Mouse (Mus musculus) 3T3-L1 (cell line): ENCODE measurements around the gene Enthd1.
"Not testable (repeated sequence)": the region's sequence is repeated elsewhere in the genome, so short reads cannot be mapped to it uniquely, and the experiment has no call there.

Experiments used
- DNase-seq: peaks from one replicate; pipeline ENCODE4 v3.0.0-alpha.2; 2015; ENCODE audit warnings: low read depth, low spot score

Enthd1 gene

GRCm38 (mm10) chr15:80565106-80565665, at the start of gene Enthd1:
Gene Enthd1 (minus strand): TSS chr15:80565156.
- DNase-seq: no peak

- DNase-seq: no peak
These were observed 48.9 kb upstream of the Enthd1 start for GRCm38 (mm10) chr15:80613904-80614303.

DNA sequence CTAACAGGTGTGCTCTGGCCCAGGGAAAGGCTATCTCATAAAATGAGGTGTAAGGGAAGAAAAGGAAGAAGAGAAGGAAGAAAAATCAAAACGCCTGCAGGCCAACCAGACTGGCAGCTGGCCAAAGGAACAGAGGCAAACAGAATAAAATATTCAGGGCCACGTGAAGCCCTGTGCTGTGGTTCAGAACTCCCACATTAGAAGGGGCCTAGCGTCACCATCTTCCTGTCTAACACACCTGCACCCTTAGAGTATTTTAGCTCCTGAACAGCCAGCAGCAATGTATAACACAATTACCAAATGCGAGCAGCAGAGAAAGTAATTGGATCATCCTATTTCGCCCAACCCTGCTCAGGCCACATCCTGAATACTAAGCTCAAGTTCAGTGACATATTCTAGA, 46.5 kb upstream of the Enthd1 start:
- no peak for DNase-seq

DNA sequence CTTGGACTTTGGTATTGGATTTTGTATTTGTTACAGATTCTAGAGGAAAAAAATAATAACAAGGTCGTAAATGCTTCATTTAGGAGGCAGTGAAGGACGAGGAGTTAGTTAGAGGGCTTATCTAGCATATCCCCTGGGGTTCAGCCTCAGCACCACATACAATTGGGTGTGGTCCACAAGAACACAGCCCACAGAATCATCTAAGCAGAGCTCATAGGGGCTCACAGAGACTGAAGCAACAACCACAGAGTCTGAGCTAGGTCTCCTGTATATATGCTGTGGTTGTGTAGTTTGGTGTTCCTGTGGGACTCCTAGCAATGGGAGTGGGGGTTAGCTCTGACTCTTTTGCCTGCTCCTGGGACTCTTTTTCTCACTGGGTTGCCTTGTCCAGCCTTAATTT, 45.4 kb upstream of the Enthd1 start:
- no peak for DNase-seq

DNA sequence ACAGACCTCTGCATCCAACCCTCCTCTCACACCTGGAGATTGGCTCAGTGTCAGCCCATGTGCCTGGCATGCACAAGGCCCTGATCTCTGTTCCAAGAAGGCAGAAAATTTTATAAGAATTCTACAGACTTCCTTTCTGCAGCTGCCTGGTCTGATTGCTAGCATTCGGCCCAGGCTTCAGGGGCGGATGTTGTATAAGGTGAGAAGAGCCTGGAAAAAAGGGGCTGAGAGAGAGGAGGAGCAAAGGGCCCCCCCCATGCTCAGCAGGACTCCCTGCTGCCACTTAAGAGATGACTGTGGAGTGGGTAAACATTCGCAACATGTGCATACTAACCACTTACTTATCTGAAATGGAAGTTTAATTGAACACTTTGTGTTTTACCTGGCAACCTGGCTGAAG, 43.0 kb upstream of the Enthd1 start:
- no peak for DNase-seq

DNA sequence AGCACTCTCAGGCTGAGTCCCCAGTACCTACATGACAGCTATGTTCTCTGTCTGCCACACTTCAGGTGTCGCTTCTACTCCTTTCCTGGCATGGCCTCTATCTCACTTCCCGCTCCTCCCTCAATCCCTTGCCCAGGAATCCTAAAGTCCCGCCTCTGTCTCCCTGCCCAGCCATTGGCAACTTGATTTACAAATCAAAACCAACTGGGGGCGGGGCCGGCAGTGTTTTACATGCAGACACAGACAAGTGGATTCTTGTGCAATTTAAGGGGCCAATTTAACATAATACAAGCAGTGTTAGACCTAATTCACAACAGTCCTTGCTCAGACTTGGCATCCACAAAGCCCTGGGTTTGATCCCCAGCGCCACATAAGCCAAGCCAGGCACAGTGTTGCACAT, 39.1 kb upstream of the Enthd1 start:
- no peak for DNase-seq

DNA sequence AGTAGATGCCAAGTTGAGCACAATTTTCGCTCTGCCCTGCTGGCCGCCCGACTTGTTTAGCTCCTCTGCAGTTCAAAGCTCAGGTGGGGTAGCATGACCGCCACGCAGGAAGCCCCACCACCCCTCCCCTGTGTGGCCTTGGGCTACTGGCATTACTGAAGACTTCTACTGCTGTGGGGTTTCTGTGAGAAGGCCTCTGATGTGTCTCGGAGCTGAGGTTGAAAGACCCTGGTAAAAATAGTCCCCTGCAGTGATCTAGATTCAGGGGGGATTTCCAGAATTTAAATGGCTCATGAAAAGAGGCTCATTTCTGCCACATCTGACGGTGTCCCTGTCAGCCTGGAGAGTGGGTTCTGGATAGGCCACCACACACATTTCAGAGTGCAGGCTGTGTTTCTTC, 37.5 kb upstream of the Enthd1 start:
- no peak for DNase-seq

- DNase-seq: no peak
These were observed 36.5 kb upstream of the Enthd1 start for GRCm38 (mm10) chr15:80601456-80601855.

- no peak for DNase-seq
These were observed 34.9 kb upstream of the Enthd1 start for GRCm38 (mm10) chr15:80599843-80600242.

DNA sequence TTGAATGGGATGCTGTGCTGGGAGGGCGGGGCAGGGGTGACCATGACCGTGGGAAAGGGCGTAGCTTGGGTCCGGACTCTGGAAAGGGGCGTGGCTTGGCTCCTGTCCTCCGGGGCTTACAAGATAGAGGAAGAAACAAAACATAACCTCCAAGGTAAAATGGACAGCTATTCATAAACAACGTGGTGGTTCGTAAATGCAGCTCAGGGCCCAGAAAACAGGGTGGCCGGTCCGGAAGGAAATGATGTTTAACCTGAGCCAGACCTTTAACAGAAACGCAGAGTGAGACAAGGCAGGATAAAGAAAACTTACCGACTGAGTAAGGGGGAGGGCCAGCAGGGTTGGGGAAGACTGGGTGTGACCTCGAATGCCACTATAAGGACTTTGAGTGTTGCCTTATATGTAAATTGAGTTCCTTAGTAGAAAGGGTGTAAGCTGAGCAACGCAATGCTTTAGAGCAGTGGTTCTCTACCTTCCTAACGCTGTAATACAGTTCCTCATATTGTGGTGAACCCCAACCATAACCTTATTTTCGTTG, 34.3 kb upstream of the Enthd1 start:
- DNase-seq: no peak

GRCm38 (mm10) chr15:80598750-80599149, 33.8 kb upstream of the Enthd1 start:
- no peak for DNase-seq

DNA sequence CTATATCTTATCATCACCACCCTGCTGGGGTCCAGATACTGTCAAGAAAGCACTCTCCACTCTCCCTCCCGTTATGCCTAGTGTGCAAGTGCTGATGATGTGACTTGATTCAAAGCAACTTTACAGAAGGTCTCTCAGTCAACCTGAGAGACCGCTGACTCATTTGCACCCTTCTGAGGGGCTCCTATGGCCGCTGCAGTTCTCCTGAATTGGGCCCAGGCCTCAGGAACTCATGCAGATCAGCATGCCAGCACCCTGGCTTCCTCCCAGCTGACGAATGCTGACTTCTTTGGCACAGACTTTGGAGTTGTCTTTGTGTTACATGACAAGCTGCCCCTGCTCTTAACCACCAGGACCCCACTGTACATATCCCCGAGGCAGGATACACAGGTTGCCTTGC, 28.9 kb upstream of the Enthd1 start:
- DNase-seq: no peak

DNA sequence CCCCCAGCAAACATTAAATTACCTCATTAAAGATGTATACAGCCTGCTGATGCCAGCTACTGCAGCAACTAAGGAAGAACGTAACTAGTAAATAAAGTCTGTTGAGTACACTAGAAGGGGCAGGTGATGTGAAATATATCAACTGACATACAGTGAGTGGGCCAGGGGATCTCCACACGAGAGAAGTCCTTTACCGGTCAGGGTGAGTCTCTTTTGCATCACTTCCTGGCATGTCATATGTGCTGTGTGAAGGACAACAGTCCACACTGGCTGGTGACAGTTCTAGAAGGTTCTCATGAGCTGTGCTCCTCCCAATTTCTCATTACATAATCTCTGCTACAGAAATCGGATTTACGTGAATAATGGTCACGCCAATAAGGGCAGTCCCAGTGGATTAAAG, 27.8 kb upstream of the Enthd1 start:
- no peak for DNase-seq

- no peak for DNase-seq
These were observed 25.7 kb upstream of the Enthd1 start for GRCm38 (mm10) chr15:80590641-80591040.

- no peak for DNase-seq
These were observed 21.3 kb upstream of the Enthd1 start for GRCm38 (mm10) chr15:80586296-80586695.

DNA sequence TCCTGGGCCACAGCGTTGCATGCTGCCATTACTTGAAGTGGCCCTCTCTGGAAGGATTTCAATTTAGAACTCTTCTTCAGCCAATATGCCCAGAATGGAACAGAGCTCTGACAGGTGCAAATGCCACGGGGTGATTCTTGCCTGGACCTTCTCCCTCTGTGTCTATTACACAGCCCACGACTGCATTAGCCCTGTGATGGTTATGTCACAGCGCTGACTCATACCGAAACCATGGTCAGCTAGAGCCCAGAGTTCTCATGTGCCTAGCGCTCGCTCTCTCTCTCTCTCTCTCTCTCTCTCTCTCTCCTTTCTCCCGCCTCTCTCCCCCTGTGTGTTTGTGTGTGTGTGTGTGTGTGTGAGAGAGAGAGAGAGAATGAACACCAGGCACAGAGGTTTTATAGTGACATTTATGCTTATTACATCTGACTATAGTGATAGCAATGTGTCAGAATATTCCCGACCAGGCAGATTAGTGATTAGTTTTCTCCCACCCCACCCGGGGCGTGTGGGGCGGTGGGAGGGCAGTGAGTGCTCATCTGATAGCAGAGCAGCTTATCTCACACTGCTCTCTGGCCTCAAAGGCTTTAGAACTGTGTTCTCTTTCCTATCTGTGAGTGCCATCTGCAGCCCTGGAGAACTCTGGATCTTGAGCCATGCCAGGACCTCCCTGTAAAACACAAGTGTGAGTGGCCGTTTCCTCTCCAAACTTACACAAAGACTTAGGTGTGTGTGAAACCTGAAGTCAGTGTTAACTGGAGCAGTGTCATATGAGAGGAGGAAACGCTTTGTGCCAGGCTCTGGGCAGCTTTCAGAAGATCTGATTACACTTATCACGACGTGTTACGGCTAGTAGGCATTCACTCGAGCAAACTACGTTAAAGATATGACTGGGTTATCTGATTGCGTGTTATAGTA, 17.9 kb upstream of the Enthd1 start:
- peak; percentile 65 for DNase-seq

GRCm38 (mm10) chr15:80580585-80580984, 15.6 kb upstream of the Enthd1 start:
- DNase-seq: not testable (repeated sequence)

DNA sequence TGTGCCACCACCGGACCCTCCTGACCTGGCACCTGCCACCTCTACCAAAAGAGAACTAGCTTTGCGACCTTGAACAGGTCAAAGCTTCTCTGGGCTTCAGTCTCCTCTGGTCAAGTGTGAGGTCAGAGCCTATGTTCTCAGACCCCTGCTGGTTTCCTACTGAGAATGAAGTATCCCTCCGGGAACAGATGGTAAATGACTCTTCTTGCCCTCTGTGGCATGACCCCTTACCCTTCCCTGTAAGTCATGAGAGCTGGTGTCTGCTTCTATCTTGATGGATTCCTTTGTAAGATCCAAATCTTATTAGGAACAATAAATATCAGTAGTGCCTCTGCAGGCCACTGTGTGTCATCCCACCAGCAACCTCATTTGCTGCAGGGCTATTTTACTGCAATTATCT, 14.2 kb upstream of the Enthd1 start:
- DNase-seq: no peak

DNA sequence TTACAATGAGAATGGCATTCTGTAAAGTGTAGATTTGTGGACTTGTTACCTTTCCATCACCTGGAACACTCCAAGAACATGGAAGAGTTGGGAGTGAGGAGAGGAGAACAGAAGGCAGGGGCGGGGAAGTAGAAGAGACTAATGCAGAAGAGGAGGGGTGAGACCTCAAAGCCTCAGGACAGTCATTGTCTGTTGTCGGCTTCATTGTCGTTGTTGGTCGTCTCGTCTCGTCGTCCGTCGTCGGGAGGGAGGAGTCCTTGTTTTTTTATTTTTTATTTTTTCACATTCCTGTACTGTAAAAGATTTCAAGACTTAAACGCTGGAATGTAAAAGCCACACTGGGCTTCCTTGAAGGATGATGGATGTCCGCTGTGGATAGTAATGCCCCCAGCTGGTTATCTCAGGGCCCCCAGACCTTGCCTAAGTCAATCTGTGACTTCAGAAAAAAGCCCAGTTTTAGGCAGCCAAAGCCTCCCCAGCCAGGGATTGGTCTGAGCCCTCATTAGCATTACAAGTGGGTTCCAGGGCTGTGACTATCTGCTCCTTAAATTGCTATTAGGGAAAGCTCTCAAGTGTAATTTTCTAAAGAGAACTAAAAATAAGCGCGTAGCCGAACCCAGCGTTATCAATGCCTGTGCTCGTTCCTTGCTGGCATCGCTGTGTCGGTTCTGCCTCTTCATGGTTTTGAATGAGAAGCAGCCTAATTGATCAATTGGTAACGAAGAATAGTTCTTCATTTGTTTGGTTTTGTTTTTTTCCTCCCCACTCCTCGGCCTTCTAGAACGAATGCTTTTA, 12.4 kb upstream of the Enthd1 start:
- no peak for DNase-seq

- DNase-seq: no peak
These were observed 11.5 kb upstream of the Enthd1 start for GRCm38 (mm10) chr15:80576415-80576994.

- no peak for DNase-seq
These were observed 10.9 kb upstream of the Enthd1 start for GRCm38 (mm10) chr15:80575817-80576370.
